Mouse (Mus musculus): ENCODE data around the gene Bin2.
"Not testable (repeated sequence)": the region's sequence is repeated elsewhere in the genome, so short reads cannot be mapped to it uniquely, and the experiment has no call there.

The Bin2 gene

DNA sequence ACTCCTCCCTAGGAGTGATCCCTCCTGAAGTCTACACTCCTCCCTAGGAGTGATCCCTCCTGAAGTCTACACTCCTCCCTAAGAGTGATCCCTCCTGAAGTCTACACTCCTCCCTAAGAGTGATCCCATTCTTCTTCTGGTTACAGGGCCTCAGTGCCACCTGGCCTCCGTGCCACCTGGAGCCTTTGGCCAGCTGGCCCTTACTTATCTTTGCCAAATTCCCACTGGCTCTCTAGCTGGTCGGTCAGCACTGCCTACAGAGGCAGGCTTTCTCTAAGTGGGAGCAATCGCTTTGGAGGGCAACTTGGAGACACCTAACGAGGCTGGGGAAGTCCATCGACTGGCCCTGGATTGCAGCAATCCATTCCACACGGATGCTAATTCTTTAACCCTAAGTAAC lies 23.2 kb downstream of the Bin2 start:
- no peak for DNase-seq (ENCODE audit: extremely low spot score)

DNA sequence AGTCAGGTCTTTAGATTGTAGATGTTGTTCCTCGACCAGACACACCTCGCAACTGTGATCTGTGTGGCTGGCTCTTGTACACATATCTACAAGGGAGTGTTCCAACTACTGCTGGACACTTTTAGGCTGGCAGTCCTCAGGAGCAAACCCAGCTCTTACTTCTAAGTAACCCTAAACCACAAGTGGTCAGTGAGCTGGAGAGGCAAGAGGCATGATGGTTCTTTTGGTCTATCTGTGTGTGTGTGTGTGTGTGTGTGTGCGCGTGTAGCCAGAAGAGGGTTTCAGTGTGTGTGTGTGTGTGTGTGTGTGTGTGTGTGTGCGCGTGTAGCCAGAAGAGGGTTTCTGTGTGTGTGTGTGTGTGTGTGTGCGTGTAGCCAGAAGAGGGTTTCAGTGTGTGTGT lies 26.9 kb downstream of the Bin2 start:
- no peak for DNase-seq (ENCODE audit: extremely low spot score)

DNA sequence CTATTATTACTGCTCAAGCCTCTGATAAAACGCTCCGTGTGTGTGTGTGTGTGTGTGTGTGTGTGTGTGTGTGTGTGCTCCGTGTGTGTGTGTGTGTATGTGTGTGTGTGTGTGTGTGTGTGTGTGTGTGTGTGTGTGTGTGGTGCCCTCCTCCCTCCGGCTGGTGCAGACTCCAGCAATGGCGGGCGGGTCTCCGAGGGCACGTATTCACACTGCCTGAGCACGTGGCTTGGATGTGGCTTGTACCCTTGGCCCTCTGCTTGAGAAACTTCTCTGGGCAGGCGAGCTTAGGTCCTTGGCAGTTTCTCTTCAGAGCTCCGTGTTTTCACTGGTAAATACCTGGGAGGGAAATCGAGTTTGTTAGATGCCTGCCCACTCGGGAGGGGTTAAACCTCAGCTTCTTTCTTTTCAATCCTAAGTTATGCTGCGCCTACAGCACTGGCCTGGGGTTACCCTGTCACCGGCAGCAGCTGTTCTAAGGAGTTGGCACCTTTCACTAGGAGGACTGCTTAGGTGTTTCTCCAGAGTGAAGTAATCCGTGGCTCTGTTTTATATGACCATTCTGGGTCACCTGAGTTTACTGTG lies 28.0 kb downstream of the Bin2 start:
- DNase-seq (ENCODE audit: extremely low spot score), result no peak

DNA sequence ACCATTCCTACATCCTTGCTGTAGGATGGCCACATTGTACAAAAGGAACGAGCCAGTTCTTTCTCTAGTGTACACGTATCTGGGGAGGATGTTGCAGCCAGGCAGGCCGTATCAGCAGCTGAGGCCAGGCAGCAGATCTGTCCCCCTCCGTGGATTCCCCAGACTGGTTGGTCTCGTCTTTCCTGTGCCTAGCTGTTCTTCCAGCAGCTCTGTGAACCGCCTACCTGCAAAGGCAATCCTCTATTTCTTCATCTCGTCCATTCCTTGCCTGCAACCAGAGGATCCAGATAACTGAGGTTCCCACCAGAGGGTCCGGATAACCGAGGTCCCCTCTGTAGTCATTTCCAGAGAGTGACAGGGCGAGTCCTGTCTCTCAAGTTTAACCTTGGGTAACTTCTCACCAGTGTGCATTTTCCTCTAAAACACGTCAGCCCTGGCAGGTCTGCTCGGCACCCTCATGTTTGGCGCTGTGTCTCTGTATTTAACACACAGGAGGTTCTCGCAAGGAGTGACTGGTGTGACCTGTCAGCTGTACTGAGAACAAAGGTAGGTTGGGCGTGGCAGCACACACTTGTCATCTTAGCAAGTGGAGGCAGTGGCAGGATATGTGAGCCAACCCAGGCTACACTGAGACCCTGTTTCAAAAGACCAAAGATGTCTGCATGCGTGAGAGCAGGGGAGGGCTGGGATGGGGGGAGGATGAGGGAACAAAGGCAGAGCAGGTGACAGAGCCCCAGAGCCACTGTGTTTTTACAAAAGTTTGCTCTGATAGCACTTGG lies 29.2 kb downstream of the Bin2 start:
- DNase-seq (ENCODE audit: extremely low spot score), result no peak

- no peak for DNase-seq (ENCODE audit: extremely low spot score)
These were observed 31.7 kb downstream of the Bin2 start for GRCm38 (mm10) chr15:100637661-100638060.

DNA sequence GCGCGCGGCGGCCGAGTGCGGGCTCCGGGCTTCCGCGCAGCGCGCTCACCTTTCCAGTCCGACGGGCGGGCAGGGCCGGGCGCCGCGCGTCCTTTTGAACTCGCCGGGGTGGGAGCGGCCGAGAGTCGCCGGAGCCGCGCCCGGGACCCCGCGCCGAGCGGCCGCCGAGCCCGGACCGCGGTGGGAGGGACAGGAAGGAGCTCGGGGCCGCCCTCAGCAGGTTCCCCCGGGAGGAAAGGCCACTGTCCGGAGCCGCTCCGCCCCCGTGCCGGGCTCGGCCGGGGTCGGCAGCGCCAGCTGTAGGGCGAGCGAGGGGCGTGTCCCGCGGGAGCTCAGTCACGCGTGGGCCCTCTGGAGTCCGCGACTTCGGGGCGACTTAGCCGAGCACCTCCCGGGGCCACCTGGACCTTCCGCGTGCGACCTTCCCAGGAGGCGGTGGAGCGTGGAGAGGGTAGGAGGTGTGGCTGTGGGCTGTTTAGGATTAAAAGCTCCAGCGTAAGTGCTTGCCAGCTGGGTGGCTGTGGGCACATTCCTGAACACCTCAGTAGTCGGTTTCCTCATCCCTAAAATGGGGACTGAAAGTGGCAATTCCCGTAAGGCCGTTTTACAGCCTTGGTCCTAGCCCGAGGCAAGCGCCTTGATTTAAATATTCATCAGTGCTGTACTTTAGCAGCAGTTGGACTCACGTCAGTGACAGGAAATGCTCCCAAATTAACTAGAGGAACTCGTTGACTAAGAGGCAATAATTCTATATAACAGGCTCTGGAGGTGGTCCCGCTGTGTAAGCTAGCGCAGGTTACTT lies 32.5 kb downstream of the Bin2 start, which contains the start of gene Smagp:
Gene Smagp (minus strand): TSS at position 241 of the 802 bp plus-strand sequence.
- DNase-seq (ENCODE audit: extremely low spot score), result peak; percentile 37

DNA sequence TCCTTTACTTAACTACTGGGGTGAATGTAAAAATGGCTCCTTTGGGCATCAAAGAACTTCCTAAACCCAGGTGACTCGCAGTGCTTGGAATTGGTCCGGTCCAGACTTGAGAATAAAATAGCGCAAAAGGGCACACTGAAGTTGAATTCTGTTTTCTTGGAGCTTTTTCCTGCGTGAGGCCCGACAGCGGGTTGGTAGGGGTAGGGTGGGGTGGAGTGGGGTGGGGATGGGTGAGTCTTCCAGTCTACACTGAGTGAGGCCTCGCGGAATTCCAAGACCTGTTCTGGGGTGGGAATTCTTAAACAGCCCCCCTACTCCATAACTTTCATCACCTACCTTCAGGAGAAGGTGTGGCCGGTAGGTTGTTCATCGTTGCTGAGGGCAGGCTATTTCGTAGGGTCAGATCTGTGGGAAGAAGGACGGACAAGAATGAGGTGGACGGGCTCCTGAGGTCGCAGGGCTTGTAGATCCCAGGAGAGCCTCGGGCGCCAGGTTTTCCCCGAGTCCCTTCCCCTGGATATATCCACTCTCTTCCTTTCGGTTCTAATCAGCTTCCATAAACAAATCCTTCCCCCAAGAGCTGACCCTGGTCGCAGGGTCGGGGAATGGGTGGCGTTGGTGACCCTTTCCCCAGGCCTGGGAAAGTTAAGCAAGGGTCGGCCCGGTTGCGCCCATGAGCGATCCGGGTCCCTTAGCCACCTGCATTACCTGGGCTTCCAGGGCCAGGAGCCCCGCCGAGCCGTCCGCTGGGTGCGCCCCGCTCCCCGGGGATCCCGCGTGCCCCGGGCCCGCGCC lies 33.3 kb downstream of the Bin2 start:
- DNase-seq (ENCODE audit: extremely low spot score), result peak; percentile 27

DNA sequence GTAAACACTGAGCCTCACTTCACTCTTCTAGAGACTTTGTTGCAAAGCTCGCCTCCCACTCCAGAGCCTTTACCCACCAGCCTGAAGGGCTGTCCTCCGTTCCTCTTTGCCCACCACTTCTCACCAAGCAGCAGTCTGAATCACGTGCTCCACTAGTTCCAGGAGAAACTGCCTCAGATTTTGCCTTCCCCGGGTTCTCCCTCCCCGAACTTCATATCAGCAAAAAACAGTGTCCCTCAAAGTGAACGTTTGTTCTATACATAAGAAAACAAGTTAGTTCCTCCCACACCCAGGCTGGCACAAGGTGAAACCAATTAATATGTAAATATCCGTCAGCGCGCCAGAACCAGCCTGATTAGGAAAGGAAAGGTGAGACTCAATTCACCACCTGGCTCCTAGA lies 34.1 kb downstream of the Bin2 start:
- no peak for DNase-seq (ENCODE audit: extremely low spot score)

- DNase-seq (ENCODE audit: extremely low spot score), result no peak
These were observed 36.0 kb downstream of the Bin2 start for GRCm38 (mm10) chr15:100633341-100633740.

DNA sequence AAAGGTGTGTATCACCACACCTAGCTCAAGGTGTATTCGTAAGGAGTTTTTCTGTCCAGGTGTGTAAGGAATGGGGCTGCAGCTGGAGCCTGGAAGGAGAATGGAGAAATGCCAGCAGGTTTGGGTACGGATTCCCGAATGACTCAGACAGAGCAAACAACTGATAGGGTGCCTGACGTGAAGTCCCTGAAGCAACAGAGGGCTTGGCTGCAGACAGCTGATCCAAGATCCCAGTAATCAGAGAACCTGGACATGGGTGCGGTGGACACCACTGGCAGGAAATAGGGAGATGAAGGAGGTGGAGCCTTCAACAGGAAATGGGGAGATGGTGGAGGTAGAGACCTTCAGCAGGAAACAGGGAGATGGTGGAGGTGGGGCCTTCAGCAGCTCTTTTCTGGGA lies 37.0 kb downstream of the Bin2 start:
- no peak for DNase-seq (ENCODE audit: extremely low spot score)

DNA sequence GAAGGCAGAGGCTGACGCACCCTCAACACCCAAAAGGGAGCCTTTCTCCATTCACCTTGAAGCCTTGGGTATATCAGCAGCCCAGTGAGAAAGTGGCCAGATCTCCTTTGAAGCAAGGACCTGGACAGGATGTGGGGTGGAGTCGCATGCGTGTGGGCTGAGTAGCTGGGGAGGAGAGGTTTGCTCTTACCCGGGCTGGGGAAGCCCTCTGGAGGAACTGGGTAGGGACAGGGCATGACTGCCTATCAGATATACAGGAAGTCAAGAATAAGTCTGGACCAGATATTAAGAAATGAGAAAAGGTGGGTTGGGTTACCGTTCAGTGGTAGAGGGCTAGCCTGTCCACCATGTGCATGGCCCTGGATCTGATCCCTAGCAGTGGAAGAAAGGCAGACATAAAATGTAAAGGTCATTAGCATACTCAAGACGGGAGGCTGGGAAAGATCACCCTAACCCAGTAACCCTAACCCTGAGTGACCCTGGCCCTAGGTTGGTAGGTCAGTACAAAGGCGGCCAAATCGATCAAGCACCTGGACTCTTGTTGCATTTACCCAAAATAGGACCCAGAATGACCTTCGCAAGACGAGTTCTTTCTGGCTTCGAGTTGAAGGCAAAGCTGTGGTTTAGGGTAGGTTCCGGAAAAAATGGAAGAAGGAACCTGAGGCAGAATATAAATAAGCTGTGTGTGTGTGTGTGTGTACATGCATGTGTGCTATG lies 37.7 kb downstream of the Bin2 start:
- DNase-seq (ENCODE audit: extremely low spot score), result no peak

DNA sequence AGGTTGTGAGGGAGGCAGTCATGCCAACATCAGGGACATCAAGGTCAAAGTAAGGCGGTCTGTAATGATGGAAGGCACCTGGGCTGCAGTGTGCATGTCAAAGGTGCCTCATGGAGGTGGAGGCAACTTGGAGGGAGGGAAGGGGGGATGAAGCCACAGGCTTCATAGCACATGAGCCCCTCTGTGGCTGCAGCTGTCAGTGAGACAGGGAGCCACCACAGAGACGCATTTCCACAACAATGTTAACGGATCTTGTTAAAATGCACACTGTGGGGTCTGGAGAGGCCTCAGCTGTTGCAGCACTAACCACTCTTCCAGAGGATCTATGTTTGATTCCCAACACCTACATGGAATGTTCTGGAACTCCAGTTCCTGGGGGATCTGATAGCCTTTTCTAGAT lies 39.2 kb downstream of the Bin2 start:
- no peak for DNase-seq (ENCODE audit: extremely low spot score)

DNA sequence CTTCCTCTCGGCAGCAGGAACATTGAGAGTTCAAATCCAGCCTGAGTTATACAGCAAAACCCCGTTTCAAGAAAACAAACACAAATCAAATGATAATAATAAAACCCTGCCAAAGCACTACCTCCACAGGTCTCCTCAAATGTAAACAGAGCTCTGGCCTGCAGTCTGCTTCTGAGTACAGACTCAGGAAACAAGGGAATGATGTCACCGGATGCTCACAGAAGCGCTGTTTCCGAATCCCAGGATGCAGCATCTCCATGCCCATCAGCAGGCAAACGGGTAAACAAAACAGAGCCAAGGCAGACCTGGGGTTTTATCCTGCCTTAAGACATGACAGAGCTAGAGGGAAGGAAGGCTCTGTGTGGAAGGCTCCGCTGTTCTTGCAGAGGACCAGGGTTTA lies 40.6 kb downstream of the Bin2 start:
- no peak for DNase-seq (ENCODE audit: extremely low spot score)

- no peak for DNase-seq (ENCODE audit: extremely low spot score)
These were observed 41.5 kb downstream of the Bin2 start for GRCm38 (mm10) chr15:100627774-100628370.

- no peak for DNase-seq (ENCODE audit: extremely low spot score)
These were observed 42.1 kb downstream of the Bin2 start for GRCm38 (mm10) chr15:100627287-100627686.

DNA sequence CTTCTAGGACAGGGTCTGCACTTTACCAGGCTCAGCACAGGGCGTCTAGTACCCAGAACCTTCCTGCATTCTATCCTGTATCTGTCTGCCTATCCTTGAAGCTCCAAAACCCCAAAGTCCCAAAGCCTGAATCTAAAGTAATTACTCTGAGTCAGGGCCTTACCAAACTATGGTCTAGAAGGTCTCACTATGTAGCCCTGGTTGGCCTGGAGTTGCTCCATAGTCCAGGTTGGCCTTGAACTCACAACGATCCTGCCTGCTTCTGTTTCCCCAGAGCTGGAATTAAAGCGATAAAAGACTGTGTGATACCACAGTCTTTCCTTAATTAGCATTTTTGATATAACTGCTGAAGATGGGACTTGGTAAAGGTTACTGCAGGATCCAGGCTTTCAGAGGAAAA lies 44.9 kb downstream of the Bin2 start:
- DNase-seq (ENCODE audit: extremely low spot score), result no peak

DNA sequence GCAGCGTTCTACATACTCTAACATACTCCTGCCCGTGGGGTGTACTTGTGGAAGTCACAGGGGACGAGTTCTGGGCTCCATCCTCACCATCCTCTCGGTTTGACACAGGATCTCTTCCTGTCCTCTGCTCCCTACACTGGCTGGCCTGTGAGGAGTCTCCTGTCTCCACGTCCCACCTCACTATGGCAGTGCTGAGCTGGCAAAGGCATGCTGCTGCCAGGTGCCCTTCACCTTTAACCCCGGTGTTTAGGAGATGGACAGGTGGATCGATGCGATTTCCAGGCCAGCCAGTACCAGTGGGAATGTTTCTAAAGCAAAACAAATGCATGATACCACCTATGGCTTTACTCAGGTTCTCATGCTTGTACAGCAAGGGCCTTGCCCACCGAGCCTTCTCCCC lies 45.6 kb downstream of the Bin2 start:
- no peak for DNase-seq (ENCODE audit: extremely low spot score)

DNA sequence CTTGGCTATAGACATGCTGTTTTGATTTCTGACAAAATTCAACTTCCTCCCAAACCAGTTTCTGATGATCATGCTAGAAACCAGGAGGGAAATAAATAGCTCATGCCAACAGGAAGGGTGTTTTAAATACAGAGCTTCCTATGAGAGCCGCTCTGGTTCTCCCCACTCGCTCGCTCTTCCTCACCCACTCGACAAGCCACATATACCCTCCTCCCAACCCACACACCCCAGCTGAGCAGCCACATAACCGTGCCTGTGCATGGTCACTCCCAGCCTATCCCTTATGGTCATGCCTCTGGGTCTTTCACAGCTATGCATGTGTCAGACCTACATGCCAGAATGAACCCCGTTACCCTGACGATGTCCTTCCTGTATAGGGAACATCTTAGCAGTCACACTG lies 47.2 kb downstream of the Bin2 start:
- no peak for DNase-seq (ENCODE audit: extremely low spot score)

GRCm38 (mm10) chr15:100621671-100622070 lies 47.7 kb downstream of the Bin2 start:
- not testable (repeated sequence) for DNase-seq (ENCODE audit: extremely low spot score)

- no peak for DNase-seq (ENCODE audit: extremely low spot score)
These were observed 50.2 kb downstream of the Bin2 start for GRCm38 (mm10) chr15:100619200-100619599.

GRCm38 (mm10) chr15:100616221-100616620 lies 53.1 kb downstream of the Bin2 start:
- no peak for DNase-seq (ENCODE audit: extremely low spot score)

Data from embryo, embryonic 9.5 days (tissue).